Mouse (Mus musculus): ENCODE measurements around the gene Rabgap1.

GRCm38 (mm10) chr2:37519286-37519640 lies 76.2 kb downstream of the Rabgap1 start:
- TF ChIP-seq SRF (IDR thresholded peaks at IDR 0.05; ENCODE audit: control insufficient read depth, insufficient read length, low read depth), result no peak
- no peak for TF ChIP-seq REST (IDR thresholded peaks at IDR 0.05; ENCODE audit: insufficient read depth, insufficient read length)
- TF ChIP-seq TCF12 (IDR thresholded peaks at IDR 0.05; ENCODE audit: insufficient read depth, poor library complexity, severe bottlenecking), result no peak
- no peak for TF ChIP-seq POLR2A (IDR thresholded peaks at IDR 0.05; ENCODE audit: insufficient read length, low read depth)

Measured in myocyte (in vitro differentiated cells).